Mouse (Mus musculus) adrenal gland, adult 8-10 months (tissue): ENCODE data around the gene Il13. TPM values are rescaled to one million over a fixed set of nuclear protein-coding genes. Genes with fewer than 3 reads are reported as not detected.

Experiments used
- DNase-seq: peaks from one replicate; pipeline ENCODE4 v3.0.0; 2022
- total RNA-seq, 4 experiments: library from RNA; stranded (reverse); gene quantifications; 2 replicates each; pipeline ENCODE4 v1.2.4; 2022

The Il13 gene
- total RNA-seq = not detected

DNA sequence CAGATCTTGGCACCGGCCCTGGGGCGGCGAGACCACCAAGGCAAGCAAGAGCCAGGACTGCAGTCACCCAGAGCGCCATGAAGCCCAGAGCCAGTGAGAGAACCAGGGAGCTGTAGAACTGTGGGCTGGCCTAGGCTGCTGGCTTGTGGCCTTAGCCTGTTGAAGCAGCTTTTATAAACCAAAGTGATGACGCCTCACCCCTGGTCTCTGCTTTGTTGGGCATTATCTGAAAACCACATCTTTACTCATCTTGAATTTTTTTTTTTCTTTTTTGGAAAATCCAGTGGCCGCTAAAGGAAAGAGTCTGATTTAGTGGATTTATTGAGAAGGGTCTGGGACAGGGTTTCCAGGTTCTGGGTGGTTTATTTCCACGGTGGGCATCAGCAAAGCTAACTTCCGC lies at the start of gene Il13:
Gene Il13, minus strand, starts transcription at position 147 of the 400 bp plus-strand sequence.
- DNase-seq = no peak

DNA sequence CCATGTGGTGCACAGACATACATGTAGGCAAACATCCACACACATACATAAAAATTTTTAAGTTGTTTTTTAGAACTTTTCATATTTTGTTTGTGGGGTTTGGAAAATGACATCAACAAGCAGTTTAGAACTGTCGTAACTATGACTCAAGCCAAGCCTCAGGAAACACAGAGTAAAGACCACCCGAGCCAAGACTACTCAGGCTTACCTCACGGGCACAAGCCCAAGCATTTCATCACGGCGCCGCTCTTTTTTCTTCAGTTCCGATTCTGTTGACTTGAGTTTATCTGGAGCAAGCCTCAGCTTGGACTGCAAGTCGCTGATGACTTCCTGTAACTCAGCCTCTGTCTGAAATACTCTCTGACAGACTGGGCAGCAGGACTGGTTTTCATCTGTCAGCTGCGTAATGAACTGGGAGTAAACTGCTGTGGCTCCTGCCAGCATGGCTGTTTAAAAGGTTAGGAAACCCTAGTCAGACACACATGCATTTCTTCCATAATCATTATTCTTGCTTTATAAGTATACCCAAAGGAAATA lies 48.6 kb upstream of the Il13 start:
- no peak for DNase-seq

GRCm38 (mm10) chr11:53682170-53682569 lies 47.7 kb upstream of the Il13 start:
- DNase-seq = no peak

DNA sequence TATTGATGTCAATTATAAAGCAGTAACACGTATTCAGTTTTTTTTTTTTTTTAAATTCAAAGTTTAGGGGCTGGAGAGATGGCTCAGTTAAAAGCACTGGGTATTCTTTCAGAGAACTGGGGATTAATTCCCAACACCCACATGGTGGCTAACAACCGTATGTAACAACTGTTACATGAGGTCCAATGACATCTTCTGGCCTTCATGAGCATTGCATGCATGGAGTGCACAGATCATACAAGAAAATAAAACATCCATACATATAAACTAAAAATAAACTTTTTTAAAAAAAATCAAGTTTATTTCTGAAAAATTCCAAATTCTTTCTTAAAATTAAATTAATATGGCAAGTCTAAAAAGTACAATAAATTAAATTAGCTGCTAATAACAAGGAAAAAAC lies 47.2 kb upstream of the Il13 start:
- no peak for DNase-seq

DNA sequence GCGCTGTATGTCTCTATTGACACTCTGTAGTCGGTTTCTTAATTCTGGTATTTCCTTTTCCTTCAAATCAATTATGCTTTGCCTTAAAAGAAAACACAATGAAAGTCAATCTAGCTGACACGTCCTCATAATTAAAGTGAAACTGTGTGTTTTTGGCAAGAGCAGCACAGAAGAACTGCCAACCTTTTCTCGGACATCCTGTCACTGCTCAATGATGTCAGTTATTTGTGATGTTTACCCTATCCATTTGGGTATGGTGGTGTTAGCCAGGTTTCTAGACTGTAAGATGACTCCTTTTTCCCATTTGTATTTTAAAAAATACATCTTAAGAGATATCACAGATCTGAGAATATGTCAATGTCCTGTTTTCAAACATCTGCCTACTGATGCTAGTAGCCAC lies 45.6 kb upstream of the Il13 start:
- no peak for DNase-seq

- no peak for DNase-seq
These were observed 36.9 kb upstream of the Il13 start for GRCm38 (mm10) chr11:53671414-53671813.

GRCm38 (mm10) chr11:53664091-53664490 lies 29.6 kb upstream of the Il13 start:
- no peak for DNase-seq

GRCm38 (mm10) chr11:53662794-53663674 lies 28.5 kb upstream of the Il13 start:
- no peak for DNase-seq

- no peak for DNase-seq
These were observed 23.3 kb upstream of the Il13 start for GRCm38 (mm10) chr11:53657828-53658227.

DNA sequence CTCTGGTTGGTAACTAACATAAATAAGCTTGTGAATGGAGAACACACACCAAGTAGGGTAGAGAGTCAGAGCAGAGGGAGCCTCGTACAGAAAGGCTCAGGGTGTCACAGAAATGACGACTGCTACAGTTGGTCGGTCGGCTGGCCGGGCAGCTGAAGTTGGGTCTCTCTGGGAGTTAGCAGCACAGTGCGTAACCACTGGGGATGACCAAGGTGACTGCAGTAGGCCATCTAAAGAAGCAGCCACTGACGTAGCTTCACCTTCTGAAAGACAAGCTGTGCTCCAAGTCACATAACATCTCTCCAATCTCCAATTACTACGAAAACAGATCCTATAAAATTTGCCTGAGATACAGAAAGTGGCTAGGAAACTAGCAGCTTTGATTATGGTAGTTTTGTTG lies 22.9 kb upstream of the Il13 start:
- DNase-seq = no peak

DNA sequence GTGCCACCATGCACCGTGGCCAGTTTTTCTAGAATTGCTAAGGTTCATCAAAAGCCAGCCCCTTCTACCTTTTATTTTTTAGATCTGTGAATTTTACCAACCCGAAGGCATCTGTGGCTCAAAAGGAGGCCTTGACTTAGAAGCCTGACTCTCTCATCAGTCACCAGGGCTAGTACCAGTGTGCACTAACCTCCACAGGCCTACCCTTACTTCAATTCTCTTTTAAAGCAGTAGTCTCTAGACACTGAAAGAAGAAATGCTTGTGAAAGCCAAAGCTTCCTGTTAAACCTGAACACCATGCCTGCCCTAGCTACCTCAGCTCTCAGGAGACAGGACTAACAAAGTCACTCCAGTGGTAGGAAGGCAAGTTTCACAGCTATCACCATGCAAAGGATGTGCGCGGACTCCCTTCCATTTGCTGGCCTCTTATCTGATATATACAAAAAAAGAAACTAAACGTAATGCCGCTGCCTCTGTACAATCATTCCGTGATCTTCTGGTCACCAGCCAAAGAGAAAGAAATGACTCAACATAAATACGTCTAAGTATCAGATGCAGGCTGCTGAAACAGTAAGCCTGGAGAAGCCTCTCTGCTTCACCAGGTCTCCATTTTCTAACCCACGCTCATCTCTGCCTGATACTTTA lies 22.2 kb upstream of the Il13 start:
- no peak for DNase-seq

GRCm38 (mm10) chr11:53655043-53655442 lies 20.5 kb upstream of the Il13 start:
- no peak for DNase-seq

- DNase-seq = no peak
These were observed 17.9 kb upstream of the Il13 start for GRCm38 (mm10) chr11:53652427-53652826.

GRCm38 (mm10) chr11:53651441-53651840 lies 16.9 kb upstream of the Il13 start:
- no peak for DNase-seq

DNA sequence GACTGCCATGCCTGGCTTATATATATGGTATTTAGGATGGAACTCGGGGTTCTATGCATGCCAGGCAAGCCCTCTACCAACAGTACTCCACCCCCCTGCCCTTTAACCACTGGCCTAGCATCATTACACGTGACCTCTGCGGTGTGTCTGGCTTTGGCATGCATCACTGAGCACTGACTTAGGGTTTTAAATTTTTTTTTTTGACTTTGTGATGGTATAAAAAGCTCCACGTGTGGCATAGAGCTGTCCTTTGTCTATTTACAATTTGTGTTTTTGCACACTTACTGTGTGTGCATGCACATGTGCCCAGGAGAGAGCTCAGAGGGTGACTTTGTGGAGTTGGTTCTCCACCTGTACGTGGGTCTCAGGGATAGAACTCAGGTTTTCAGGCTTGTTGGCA lies 9.5 kb upstream of the Il13 start:
- DNase-seq = no peak

- no peak for DNase-seq
These were observed 8.3 kb upstream of the Il13 start for GRCm38 (mm10) chr11:53642744-53643279.

- no peak for DNase-seq
These were observed 3.3 kb upstream of the Il13 start for GRCm38 (mm10) chr11:53637803-53638260.

GRCm38 (mm10) chr11:53637046-53637802 lies 2.7 kb upstream of the Il13 start:
- no peak for DNase-seq

DNA sequence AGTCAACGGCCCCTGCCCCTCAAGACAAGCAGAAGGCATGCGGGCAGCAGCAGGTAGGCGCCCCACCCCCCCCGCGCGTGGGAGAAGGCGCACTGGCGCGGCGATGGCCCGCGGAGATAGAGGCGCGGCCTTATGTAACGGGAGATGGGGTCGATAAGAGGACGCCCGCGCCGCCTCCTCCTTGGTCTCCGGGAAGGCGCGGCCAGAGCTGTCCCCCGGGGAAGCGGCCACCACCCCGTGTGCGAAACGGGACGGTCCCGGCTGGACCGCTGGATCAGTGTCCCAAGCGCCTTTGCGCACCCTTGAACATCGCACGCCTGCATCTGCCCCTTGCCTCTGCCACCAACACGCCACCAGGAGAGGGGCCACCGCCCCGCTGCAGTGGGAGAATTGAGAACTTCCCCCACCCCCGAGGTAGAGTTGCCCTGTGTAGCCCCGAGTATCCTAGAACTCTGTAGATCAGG lies 1.7 kb upstream of the Il13 start:
- no peak for DNase-seq

GRCm38 (mm10) chr11:53635590-53636182 lies 1.2 kb upstream of the Il13 start:
- no peak for DNase-seq

- DNase-seq = no peak
These were observed 858 bp downstream of the Il13 start for GRCm38 (mm10) chr11:53633644-53634043.

GRCm38 (mm10) chr11:53632122-53632733 lies 2.3 kb downstream of the Il13 start:
- DNase-seq = no peak
